Mouse (Mus musculus) MN1 (cell line): ENCODE measurements around the gene Map1a.

Experiments
- DNase-seq: peaks from one replicate; pipeline ENCODE4 v3.0.0-alpha.2; 2016; ENCODE audit warnings: low spot score

Map1a gene

DNA sequence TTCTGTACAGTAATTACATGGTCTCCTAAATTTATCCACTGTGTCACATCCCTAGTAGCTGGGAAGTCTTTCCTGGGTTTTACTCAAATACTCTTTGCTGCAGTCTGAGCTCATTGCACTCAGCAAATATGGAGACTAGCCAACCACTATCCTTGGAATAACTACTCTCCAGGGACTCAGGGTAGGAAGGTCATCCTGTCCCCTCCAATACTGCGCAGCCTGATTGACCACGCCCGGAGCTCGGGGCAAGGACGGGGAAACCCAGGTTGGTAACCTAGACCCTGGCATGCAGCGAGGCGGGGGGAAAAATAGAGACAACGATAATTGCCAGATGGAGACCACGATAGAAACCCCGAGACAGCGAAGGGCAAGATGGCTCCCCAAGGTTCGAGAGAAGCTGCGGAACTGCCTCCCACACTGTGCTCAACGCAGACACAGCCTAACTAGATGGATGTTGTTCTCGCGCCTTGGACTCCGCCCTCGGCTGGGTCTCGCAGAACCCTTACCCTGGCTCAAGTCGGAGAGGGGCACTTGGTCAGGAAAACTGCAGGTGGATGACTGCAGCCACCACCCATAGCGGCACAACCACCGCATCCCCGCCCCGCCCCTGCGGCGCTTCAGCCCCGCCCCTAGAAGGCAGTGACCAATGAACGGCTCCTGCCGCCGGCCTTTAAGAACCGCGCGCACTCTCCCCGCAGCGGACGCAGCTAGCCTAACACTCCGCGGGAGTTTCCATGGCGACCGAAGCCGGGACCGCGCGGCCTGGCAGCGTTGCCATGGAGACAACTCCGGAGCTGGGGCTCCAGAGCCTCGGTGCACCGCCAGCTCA lies at the start of gene Map1a:
Map1a (plus strand) TSS at position 700 of the 829 bp plus-strand sequence.
- peak; percentile 95 for DNase-seq

DNA sequence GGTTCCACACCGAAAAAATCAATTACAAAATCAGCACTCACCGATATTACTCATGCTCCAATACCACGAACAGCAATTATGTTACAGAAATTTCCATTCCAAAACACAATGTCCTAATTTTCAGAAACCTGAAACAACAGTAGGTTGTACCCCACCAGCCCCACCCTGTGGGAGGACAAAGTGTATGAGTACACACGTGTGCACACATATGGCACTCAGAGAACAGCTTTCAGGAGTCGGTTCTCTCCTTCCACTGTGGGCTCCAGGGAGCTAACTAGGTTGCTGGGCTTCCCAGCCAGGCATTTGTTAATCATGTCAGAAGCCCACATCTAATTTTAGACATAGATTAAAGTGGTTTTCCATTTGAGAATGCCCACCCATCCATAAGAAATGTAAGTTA lies 45.3 kb upstream of the Map1a start:
- no peak for DNase-seq

DNA sequence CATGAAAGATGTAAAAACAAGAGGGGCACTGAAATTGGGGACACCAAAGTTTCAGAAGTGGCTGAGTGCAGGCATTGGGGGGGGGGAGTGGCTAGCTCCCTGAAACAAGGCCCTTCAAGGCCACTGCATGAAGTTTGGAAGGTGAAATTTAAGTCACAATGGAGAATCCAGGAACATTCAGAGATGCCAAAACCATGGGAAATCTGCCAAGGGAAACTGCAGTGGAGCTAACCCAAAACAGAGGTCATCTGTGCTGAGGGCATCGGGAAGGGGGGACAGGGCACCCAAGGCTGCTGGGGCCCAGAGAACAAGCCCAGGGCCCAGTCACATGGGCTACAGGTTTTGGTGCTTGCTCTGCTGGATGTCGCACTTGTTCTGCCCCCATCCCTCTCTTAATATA lies 39.6 kb upstream of the Map1a start:
- DNase-seq: no peak

DNA sequence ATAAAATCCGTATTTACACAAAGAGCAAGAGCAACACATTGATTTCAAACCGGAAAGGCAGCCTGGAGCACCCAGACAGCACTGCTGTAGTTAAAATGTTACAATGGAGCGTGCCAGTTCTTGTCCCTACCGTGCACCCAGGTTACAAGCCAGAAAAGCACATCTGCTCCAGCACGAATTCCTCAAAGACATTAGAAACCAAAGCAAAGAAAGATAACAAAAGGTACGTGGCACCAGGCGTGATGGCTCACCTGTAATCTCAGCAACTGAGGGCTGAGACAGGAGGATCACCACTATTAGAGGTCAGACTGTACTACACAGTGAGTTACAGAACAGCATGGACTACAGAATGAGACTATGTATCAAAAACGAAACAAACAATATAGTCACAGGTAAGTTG lies 21.0 kb upstream of the Map1a start:
- no peak for DNase-seq

DNA sequence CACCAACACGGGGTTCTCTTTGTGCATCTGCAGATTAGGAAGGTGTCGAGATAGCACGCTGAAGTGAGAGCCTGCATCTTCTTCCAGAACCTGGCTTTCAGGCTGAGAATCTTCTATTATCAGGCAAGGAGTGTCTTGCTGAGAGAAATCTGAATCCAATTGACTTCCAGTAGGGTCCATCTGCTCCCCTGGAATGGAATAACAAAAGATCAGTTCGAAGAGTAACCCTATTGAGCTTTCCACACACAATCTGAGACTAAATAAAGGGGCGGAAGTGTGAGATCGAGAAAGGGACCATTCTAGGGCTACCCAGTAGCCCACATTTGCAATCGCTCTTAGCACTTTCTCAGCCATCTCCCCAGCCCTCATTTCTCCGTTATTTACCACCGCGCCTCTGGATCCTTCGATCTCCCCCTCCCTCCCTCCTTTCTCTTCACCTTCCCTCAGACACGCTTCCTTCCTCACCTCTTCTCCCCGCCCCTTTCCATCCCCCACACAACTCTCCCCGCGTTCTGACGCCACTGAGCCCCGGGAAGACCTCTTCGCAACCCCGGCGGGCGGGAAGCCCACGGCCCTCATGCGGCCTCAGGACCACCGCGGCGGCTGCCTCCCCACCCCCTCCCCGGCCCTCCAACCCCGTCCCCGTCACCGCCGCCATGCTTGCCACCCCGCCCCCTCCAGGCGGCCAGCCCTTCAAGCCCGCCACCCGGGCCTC lies 18.7 kb upstream of the Map1a start:
- no peak for DNase-seq

DNA sequence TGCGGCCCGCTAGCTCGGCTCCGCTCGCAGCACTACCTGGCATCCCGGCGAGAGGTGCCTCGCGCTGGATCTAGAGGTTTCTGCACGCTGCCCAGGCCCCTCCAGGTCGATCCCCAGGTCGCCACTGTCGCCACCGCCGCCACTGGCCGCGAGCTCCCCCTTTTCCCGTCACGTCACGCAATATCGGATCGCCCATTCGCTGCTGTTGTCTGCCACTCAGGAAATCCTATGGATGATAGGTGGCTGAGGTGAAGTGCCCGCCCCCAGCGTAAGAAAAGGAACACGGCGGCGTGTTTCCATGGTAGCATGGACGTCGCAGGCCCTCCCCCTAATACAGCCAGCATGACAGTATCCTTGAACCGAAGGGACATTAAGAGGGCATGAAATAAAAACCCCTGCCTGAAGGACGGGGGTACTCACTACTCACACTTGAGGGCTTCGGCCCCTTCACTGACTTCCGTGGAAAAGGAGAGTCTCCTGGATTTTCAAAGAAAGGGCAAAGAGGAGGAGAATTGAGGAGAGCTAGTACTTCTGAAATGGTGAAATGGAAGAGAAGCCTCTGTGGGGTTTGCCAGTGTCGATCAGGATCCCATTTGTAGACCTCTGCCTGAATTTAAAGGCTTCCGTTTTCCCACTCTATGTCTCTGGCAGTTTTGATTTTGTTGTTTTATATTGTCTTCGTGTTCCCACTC lies 18.0 kb upstream of the Map1a start, which contains the start of gene Trp53bp1:
Trp53bp1 (minus strand) TSS at position 172 of the 692 bp plus-strand sequence.
- peak; percentile 95 for DNase-seq

DNA sequence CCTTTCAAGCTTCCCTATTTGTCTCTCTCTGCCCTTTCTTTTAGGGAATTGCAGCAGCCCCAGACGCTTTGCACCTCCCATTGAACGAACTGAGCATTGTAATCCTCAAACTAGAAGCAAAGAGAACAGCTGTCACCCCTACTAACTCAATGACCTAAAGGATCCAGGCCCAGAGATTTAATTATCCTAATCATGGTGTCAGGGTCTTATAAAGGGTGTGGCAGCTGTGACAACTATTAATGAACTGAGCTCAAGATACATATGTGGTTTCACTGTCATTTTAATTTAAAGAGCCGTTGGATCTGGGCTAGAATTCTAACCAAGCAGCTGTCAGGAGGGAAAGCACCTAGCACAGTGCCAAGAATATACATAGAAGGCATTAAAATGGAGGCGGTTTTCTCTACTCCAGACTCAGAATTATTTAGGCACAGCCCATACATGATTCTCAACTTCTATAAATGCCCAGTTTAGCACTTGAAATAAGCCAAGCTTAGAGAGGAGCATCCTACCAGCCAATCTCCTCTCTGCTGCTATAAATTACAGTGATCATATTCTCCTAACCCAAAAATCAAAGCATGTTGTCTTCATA lies 17.4 kb upstream of the Map1a start:
- peak; percentile 29 for DNase-seq

DNA sequence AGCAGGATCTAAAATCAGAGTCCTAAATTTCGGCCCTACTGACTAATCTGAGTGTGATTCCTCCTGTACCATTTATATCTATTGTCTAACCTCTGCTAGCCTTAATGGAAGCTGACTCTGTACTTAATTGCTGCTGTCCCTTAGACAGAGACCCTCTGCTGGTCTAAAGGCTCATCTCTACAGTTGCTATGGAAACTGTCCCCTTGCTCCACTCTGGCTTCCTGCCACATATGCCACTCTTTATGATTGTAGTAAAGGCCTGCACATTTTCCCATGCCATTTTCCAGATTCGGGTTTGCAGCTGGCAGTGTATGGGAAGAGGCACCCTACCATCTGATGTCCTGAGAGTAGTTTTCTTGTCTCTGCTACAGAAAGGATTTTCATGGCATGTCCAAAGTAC lies 1.6 kb upstream of the Map1a start:
- DNase-seq: no peak

DNA sequence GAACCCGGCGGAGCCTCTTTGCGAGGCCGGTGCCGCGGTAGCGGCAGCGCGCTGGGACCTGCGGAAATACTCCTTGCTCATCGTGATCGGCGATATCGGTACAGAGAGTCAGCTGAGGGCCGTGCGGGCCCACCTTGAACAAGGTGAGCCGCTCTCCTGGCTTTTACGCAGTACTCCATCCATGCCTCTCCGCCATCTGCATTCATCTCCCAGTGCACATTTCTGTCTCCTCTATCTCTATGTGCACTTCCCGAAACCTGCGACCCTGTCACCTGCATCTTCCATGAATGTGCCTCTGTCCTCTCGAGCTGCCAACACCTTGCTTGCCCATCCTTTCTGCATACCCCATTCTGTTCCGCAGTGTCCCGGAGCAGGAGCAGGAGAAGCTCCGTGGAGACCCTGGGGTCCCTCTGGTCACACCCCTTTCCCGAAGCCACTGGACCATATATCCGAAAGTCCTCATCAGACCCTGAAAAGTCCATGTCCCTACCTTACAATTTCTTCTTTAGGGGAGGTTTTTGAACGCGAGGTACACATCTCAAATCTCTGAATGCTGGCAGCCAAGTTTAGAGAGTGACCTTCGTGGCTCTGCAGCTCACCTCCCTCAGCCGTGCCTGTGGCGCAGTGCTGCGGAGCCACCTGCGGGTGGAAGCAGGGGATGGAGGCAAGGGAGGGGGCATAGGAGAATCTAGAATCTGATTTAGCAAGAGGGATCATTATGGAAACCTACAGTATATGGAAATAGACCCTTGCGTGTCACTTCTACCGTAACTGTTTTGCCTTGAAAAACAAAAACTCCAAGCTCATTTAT lies 535 bp downstream of the Map1a start:
- peak; percentile 44 for DNase-seq

DNA sequence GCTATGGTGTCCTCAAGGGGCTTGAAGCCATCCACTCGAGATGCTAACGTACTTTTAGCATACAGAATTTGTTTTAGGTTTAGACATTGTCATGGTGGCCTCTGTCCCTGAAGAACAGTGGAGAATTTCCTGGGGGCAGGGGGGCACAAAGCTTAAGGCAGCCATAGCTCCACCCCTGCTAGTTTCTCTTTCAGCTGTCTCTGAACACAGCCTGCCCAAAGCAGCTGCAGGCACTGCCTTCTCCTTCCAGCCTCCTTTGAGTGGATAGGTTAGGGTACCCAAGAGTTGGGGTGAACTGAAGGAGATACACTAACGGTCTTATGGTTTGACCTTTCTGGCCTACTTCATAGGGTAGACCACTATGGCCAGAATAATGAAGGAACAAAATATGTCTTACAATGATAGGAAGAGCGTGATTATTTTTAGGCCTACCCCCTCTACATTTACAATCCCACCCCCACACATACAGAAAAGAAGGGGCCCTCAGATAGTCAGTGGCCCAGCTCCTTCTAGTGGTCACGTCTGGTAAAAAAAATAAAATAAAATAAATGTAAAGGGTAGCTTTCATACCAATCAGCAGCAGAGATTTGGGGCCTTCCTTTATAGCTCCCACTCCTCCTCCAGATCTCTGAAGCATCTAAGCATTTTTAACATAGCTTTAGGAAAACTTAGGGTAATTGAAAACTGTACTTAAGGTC lies 3.1 kb downstream of the Map1a start:
- no peak for DNase-seq

DNA sequence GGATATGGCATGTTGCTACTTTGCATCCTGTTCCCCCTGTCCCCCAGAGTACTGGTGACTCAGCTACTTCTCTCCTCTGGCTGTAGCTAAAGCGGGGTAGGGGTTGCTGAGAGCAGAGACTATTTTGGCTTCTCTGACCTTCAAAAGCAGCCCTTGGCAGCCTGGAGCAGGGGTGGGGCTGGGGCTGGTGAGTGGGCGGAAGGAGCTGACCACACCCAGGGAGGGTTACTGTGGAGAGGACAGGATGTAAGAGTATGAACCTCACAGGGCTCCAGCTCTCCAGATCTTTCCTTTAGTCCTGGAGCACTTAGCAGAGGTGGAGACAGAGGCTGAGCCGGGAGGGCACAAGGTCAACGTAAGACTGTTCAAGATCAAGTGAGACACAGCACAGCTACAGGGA lies 4.8 kb downstream of the Map1a start:
- peak; percentile 58 for DNase-seq

DNA sequence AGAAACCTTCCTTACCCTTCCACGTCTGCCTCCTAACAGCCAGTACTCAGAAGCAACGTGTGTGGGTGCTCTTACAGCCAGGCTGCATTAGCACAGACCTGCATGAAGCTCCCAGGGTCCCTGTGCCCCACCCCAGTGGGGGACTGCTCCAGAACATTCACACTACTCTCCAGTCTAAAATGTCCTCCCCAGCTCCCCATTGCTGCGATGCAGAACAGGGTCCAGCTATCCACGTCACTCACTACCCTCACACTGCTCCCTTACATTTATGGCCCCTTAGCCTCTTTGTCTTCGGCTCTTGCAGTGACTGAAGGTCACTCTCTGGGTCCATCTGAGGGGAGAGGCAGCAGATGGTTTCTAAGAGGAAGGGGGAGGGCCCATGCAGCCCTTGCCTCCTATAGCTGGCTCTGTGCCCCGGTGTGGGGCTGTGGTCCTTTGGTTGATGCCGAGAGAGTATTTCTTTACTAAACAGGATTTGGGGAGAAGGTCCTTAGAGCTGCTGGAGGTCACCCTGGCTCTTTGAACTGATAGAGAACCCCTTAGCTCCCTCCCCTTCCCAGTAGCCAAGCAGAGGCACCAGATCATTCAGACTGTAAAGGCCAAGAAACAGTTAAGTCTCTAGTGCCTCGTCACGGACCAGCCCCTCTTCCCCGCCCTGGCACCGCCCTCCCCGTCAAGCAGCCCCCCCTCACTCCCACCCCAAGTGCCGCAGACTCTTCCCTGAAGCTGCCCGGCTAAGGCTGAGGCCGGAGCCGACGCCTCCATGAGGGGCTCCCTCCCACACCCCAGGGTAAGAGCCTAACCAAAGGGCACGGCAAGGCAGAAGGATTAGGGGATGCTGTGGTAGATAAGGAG lies 5.6 kb downstream of the Map1a start:
- DNase-seq: peak; percentile 63

DNA sequence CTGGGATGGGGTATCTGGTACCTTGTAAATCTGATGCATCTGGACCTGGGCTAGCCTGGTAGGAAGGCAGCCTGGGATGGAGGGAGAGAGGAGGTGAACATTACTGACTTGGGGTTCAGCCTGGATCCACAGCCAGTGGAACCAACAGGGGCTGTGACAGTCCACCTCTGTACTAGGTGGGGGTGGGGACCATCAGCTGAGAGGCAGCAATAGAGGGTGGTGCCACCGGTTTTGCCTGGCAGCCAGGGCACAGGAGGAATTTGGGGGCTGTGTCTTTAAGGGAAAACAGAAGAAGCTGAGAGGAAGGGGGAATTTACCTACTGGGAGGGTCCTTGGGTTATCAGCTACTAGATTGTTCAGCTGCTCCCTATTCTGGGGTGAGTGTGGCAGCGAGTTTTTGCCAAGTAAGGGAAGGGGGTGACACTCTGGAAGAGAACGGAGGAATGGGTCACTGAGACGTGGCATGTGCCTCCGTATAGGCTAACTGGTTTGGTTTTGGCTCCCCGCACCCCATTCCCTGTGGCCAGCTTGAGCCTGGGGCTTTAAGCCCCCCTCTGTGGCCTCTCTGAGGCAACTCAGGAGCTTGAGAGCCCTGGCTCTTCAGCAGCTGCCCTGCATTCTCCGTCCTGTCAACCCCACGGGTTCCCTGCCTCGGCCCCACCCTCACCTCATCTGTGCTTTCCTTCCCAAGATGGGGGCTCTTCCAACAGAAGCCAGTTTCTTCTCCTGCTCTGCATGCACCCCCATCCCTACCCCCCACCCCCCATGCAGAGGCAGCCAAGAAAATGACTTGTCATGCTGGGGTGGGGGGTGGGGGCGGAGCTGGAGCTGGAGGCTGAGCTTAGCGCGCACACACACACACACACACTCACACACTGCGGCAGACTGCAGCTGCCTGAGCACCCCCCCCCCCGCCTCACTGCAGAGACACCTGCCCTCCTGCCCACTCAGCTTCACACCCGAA lies 6.5 kb downstream of the Map1a start:
- DNase-seq: peak; percentile 28

DNA sequence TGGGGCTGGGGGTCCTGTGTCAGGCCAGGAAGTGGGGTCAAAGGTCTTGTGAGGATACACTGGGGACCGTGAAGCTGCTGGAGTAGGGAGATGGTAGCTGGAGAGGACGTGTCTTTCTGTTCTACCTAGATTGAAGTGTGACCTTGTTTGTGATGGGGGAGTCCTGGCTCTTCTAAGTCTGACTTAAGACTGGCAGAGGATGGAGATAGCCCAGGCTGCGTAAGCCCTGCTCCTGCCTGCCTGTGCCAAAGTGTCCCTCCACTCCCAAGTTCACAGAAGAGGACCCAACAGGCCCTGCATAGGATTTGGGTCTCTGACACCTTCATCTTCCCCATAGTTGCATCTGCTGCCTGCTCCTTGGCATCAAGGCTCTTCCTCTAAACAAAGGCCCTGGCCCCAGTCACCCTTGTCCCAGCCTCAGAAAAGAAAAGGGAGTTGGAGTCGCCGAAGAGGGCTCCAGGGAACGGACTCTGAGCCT lies 7.4 kb downstream of the Map1a start:
- no peak for DNase-seq

DNA sequence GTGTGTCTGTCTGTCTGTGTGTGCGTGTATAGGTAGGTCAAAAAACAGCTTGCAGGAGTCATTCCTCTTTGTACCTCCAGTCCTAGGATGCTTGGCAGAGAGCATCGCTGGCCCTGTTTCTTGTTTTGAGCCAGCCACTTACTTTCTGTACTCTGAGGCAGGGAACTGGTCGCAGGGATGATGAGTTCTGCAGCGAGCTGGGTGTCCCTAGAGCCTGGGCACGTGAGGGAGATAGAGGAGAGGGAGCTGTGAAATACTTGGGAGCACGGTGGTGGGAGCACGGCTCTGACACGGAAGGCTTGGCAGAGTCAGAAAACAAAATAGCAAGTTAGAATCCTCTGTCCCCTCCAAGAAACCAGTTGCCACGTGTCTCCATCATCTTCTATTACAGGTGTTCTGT lies 8.3 kb downstream of the Map1a start:
- DNase-seq: no peak

DNA sequence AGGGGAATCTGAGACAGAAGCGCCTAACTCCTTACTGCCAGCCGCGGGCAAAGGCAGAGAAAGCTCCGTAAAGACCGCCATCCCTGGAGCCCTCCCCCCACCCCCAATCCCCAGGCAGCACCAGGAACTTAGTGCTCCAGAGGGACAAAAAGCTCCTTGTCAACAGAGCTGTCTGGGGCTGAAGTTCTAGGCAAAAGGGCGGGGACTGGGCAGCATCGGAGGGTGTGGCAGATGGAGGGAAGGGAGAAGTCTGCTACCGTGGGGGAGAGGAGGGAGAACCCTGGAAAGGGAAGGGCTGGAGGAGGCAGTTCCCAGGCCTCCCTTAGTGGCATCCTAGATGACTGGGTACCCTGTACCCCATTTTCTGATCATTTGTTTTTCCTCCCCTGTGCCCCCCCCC lies 8.7 kb downstream of the Map1a start:
- no peak for DNase-seq

DNA sequence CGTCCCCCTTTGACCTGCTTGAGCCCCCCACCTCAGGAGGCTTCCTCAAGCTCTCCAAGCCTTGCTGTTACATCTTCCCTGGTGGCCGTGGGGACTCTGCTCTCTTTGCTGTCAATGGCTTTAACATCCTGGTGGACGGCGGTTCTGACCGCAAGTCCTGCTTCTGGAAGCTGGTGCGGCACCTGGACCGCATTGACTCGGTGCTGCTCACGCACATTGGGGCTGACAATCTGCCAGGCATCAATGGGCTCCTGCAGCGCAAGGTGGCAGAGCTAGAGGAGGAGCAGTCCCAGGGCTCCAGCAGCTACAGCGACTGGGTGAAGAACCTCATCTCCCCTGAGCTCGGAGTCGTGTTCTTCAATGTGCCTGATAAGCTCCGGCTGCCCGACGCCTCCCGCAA lies 10.1 kb downstream of the Map1a start:
- DNase-seq: no peak

DNA sequence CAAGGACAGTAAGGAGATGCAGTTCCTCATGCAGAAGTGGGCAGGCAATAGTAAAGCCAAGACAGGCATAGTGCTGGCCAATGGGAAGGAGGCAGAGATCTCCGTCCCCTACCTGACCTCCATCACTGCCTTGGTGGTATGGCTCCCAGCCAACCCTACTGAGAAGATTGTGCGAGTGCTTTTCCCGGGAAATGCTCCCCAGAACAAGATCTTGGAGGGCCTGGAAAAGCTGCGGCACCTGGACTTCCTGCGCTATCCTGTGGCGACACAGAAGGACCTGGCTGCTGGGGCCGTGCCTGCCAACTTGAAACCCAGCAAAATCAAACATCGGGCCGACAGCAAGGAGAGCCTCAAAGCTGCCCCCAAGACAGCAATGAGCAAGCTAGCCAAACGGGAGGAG lies 10.6 kb downstream of the Map1a start:
- no peak for DNase-seq

DNA sequence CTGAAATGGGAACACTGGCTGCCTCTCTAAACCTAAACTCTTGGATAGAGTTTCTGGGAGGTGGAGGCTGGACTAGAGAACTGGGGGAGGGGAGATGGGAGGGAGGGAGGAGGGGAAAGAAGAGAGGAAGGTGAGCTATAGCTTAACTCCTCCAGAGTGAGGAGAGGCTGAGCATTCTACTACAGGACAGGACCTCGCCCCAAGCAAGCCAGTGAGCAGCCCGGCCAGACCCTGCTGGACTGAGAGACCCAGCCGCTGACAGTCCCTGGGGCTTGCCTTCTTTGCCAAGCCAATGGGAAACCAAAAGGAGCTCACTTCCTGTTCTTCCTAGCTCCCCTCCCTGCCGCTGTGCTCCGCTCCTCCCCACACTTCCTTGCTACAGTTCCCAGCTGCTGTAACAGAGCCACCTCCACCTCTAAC lies 19.6 kb downstream of the Map1a start:
- DNase-seq: no peak
